Mouse (Mus musculus): ENCODE measurements around the gene Cd300lb. TPM values are rescaled to one million over a fixed set of nuclear protein-coding genes. Genes with fewer than 3 reads are reported as not detected.

Gene Cd300lb
- total and polyA plus RNA-seq, 3 experiments, result 0.16 TPM; not detected in 2

DNA sequence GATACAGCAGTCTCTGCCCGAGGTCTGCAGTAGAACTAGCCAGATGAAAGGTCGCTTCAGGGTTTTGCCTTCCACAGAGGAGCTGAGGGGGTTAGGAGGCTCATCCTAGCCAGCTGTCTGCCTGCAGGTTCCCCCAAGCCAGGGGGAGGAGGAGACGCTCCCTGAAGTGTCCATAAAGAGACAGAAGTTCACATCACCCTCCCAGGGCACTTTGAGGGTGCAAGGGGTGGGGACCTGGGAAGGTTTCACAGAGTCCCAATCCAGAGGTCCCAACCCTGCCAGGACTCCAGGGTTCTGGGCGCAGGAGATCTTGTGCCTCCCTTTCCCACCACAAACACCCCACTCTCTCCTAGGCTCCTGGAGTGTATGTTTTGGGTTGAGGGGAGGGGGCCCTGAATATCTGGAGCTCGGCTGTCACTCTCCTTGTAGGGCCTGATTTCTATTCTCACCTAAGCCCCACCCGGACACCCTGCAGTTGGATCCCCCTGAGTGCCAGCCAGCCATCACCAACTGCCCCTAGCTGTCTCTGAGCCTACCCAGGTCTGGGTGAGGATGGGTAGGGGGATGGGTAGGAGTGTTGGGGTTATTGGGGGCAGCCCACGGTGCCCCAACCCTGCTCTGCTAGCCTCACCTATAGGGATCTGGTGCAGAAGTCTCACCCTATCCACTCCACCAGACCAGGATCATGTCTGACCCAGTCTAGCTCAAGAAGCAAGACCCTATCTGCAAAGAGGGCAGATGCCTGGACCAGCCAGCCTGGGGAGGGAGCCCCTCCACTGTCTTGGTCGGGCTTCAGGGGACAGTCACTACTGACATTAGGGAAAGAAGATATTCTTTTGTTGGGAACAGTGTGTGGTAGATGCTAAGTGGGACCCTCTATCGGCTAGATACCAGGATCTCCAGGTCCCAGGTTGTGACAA is 59.7 kb downstream of the Cd300lb start:
- DNase-seq (ENCODE audit: low spot score), result no peak
- no peak for TF ChIP-seq POLR2AphosphoS5 (IDR thresholded peaks at IDR 0.05; ENCODE audit: insufficient replicate concordance, low read depth, low read length)
- no peak for ATAC-seq (ENCODE audit: extremely low read depth, insufficient number of reproducible peaks, low FRiP score, poor library complexity, severe bottlenecking)
- H3K4me3 ChIP-seq (ENCODE audit: low read depth, low read length), result no peak overlapping the region
- H3K27me3 ChIP-seq (ENCODE audit: insufficient read depth, low read length), result no peaks in the 10 kb centered on the region
- H3K9me3 ChIP-seq (replicated peaks), result peaks cover 62% of the 10 kb centered on the region
- H3K4me1 ChIP-seq (ENCODE audit: insufficient read depth, low read depth, low read length), result no peaks in the 10 kb centered on the region
- H3K36me3 ChIP-seq (replicated peaks), result no peaks in the 10 kb centered on the region

DNA sequence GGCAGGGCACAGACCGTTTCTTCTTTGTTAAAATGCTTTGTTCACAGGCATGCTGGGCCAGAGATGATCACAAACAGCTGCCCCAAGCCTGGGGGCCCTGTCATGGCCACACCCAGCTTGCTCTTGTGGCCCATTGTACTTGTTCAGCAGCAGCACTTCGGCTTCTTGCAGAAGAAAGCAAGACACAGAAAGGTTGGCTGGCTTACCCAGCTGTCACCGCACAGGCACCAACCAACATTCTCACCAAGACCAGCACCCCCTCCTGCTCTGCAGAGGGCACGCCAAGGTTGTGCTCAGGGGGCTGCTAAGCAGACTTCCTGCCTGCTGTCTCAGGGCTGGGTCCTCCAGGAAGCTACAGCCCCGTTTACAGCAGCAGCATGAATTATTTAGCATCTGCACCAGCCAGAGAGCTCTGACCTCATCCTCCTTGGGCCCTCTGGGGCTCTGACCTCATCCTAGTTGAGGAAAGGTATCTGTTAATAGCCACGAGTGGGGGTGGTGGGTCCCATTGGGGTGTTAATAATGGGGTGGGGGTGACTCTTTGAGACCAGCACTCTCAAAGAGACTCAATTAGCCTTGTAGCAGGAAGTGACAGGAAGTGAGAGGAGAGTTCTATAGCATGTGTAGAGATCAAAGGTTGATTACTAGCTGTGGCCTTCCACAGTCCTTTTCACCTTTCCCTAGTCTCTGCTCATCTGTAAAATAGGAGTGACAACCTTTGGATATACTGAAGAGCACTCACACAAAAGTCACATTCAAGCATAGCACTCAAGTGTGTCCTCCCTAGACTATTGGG is 61.0 kb downstream of the Cd300lb start:
- peaks cover 75% of the 10 kb centered on the region for H3K9me3 ChIP-seq (replicated peaks)
- no peak for DNase-seq (ENCODE audit: low spot score)
- ATAC-seq (ENCODE audit: extremely low read depth, insufficient number of reproducible peaks, low FRiP score, poor library complexity, severe bottlenecking), result no peak
- no peak overlapping the region for H3K4me3 ChIP-seq (ENCODE audit: low read depth, low read length)
- no peaks in the 10 kb centered on the region for H3K27me3 ChIP-seq (ENCODE audit: insufficient read depth, low read length)
- TF ChIP-seq GATA1 (IDR thresholded peaks at IDR 0.05; ENCODE audit: borderline replicate concordance, low read length) (no peak), GATA2 (IDR thresholded peaks at IDR 0.05; ENCODE audit: borderline replicate concordance, low read depth, low read length) (no peak), POLR2AphosphoS5 (IDR thresholded peaks at IDR 0.05; ENCODE audit: insufficient replicate concordance, low read depth, low read length) (no peak), CTCF (IDR thresholded peaks at IDR 0.05; ENCODE audit: low read depth, low read length) (no peak), TAL1 (conservative IDR thresholded peaks at IDR 0.05; ENCODE audit: low read depth, low read length) (no peak)
- H3K4me1 ChIP-seq (ENCODE audit: insufficient read depth, low read depth, low read length), result no peaks in the 10 kb centered on the region
- H3K36me3 ChIP-seq (replicated peaks), result no peaks in the 10 kb centered on the region

Other genes with a start within 250 kb of the Cd300lb start
- not detected in 2 replicates for gene Dnaic2, start 207.0 kb downstream of the Cd300lb start, total RNA-seq (2014; fragmentation: Nextera tagmentation)
- 0.06 TPM in 1 of 2 replicates, not detected in the other for gene Dnaic2, start 207.0 kb downstream of the Cd300lb start, total RNA-seq (2017)
- not detected in 2 replicates for gene Dnaic2, start 207.0 kb downstream of the Cd300lb start, polyA plus RNA-seq (2012)
- gene Kif19a, start 169.0 kb downstream of the Cd300lb start, total RNA-seq (2014; fragmentation: Nextera tagmentation), result not detected in 2 replicates
- gene Kif19a, start 169.0 kb downstream of the Cd300lb start, total RNA-seq (2017), result 0.12 TPM in 1 of 2 replicates, not detected in the other
- gene Kif19a, start 169.0 kb downstream of the Cd300lb start, polyA plus RNA-seq (2012), result not detected in 2 replicates
- not detected in 2 replicates for gene Btbd17, start 138.4 kb downstream of the Cd300lb start, total RNA-seq (2014; fragmentation: Nextera tagmentation)
- gene Btbd17, start 138.4 kb downstream of the Cd300lb start, total RNA-seq (2017), result 0.06 and 0.11 TPM in 2 replicates
- not detected in 2 replicates for gene Btbd17, start 138.4 kb downstream of the Cd300lb start, polyA plus RNA-seq (2012)
- gene Gpr142, start 135.5 kb downstream of the Cd300lb start, total RNA-seq (2014; fragmentation: Nextera tagmentation), result not detected in 2 replicates
- 0.22 TPM in 1 of 2 replicates, not detected in the other for gene Gpr142, start 135.5 kb downstream of the Cd300lb start, total RNA-seq (2017)
- not detected in 2 replicates for gene Gpr142, start 135.5 kb downstream of the Cd300lb start, polyA plus RNA-seq (2012)
- not detected in 2 replicates for gene Gprc5c, start 83.2 kb downstream of the Cd300lb start, total RNA-seq (2014; fragmentation: Nextera tagmentation)
- gene Gprc5c, start 83.2 kb downstream of the Cd300lb start, total RNA-seq (2017), result 0.22 and 0.23 TPM in 2 replicates
- gene Gprc5c, start 83.2 kb downstream of the Cd300lb start, polyA plus RNA-seq (2012), result not detected in 2 replicates
- not detected in 2 replicates for gene Cd300a, start 44.3 kb downstream of the Cd300lb start, total RNA-seq (2014; fragmentation: Nextera tagmentation)
- gene Cd300a, start 44.3 kb downstream of the Cd300lb start, total RNA-seq (2017), result 0.06 and 0.11 TPM in 2 replicates
- 0.01 TPM in 1 of 2 replicates, not detected in the other for gene Cd300a, start 44.3 kb downstream of the Cd300lb start, polyA plus RNA-seq (2012)
- not detected in 2 replicates for gene Cd300c, start 34.8 kb upstream of the Cd300lb start, total RNA-seq (2014; fragmentation: Nextera tagmentation)
- not detected in 2 replicates for gene Cd300c, start 34.8 kb upstream of the Cd300lb start, total RNA-seq (2017)
- not detected in 2 replicates for gene Cd300c, start 34.8 kb upstream of the Cd300lb start, polyA plus RNA-seq (2012)
- not detected in 2 replicates for gene Cd300ld, start 55.5 kb upstream of the Cd300lb start, total RNA-seq (2014; fragmentation: Nextera tagmentation)
- 0.27 and 0.52 TPM in 2 replicates for gene Cd300ld, start 55.5 kb upstream of the Cd300lb start, total RNA-seq (2017)
- not detected in 2 replicates for gene Cd300ld, start 55.5 kb upstream of the Cd300lb start, polyA plus RNA-seq (2012)
- not detected in 2 replicates for gene Cd300c2, start 67.5 kb upstream of the Cd300lb start, total RNA-seq (2014; fragmentation: Nextera tagmentation)
- 0.41 and 0.76 TPM in 2 replicates for gene Cd300c2, start 67.5 kb upstream of the Cd300lb start, total RNA-seq (2017)
- not detected in 2 replicates for gene Cd300c2, start 67.5 kb upstream of the Cd300lb start, polyA plus RNA-seq (2012)
- gene Cd300ld2, start 81.8 kb upstream of the Cd300lb start, total RNA-seq (2014; fragmentation: Nextera tagmentation), result not detected in 2 replicates
- gene Cd300ld2, start 81.8 kb upstream of the Cd300lb start, total RNA-seq (2017), result 0.16 and 0.35 TPM in 2 replicates
- not detected in 2 replicates for gene Cd300ld2, start 81.8 kb upstream of the Cd300lb start, polyA plus RNA-seq (2012)
- gene Cd300ld4, start 92.6 kb upstream of the Cd300lb start, total RNA-seq (2014; fragmentation: Nextera tagmentation), result not detected in 2 replicates
- 0.23 TPM in 1 of 2 replicates, not detected in the other for gene Cd300ld4, start 92.6 kb upstream of the Cd300lb start, total RNA-seq (2017)
- not detected in 2 replicates for gene Cd300ld4, start 92.6 kb upstream of the Cd300lb start, polyA plus RNA-seq (2012)
- gene Cd300ld5, start 103.4 kb upstream of the Cd300lb start, total RNA-seq (2014; fragmentation: Nextera tagmentation), result not detected in 2 replicates
- 10.2 and 11.4 TPM in 2 replicates for gene Cd300ld5, start 103.4 kb upstream of the Cd300lb start, total RNA-seq (2017)
- not detected in 2 replicates for gene Cd300ld5, start 103.4 kb upstream of the Cd300lb start, polyA plus RNA-seq (2012)
- gene Cd300ld3, start 114.0 kb upstream of the Cd300lb start, total RNA-seq (2014; fragmentation: Nextera tagmentation), result not detected in 2 replicates
- gene Cd300ld3, start 114.0 kb upstream of the Cd300lb start, total RNA-seq (2017), result 11.3 and 18.2 TPM in 2 replicates
- gene Cd300ld3, start 114.0 kb upstream of the Cd300lb start, polyA plus RNA-seq (2012), result not detected in 2 replicates
- gene Cd300e, start 127.8 kb upstream of the Cd300lb start, total RNA-seq (2014; fragmentation: Nextera tagmentation), result not detected in 2 replicates
- gene Cd300e, start 127.8 kb upstream of the Cd300lb start, total RNA-seq (2017), result not detected in 2 replicates
- not detected in 2 replicates for gene Cd300e, start 127.8 kb upstream of the Cd300lb start, polyA plus RNA-seq (2012)
- gene Rab37, start 157.0 kb upstream of the Cd300lb start, total RNA-seq (2014; fragmentation: Nextera tagmentation), result not detected in 2 replicates
- gene Rab37, start 157.0 kb upstream of the Cd300lb start, total RNA-seq (2017), result 2.7 and 3.0 TPM in 2 replicates
- 0.15 TPM in 2 replicates for gene Rab37, start 157.0 kb upstream of the Cd300lb start, polyA plus RNA-seq (2012)
- not detected in 2 replicates for gene Cd300lf, start 199.6 kb upstream of the Cd300lb start, total RNA-seq (2014; fragmentation: Nextera tagmentation)
- 1.6 TPM in 2 replicates for gene Cd300lf, start 199.6 kb upstream of the Cd300lb start, total RNA-seq (2017)
- gene Cd300lf, start 199.6 kb upstream of the Cd300lb start, polyA plus RNA-seq (2012), result not detected in 2 replicates
- gene Slc9a3r1, start 229.0 kb upstream of the Cd300lb start, total RNA-seq (2014; fragmentation: Nextera tagmentation), result 57.3 and 65.0 TPM in 2 replicates
- gene Slc9a3r1, start 229.0 kb upstream of the Cd300lb start, total RNA-seq (2017), result 91.5 and 94.5 TPM in 2 replicates
- gene Slc9a3r1, start 229.0 kb upstream of the Cd300lb start, polyA plus RNA-seq (2012), result 285 and 357 TPM in 2 replicates